Comparison of ENCODE assay signal across 9 mouse cellular contexts in the genomic region with DNA sequence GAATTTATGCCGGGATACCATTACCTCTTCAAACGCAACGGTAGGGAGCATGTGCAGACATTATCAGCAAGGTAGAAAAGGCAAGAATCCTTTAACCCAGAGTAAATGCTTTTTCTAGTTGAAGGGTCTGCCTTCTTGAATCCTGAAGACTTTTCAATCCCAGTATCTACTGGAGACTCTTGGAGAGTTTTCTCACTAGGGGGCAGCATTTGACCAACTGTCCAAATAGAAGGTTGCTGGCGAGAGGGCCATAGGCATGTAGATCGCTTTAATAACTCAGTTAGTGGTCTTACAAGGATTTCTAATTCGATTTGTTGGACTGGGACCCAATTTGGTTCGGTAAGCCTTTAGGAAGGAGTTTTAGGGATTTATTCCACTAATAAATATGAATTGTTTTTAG.
DNase-seq lines count a peak whose midpoint lies in the region; ATAC-seq and TF ChIP-seq lines count a peak whose summit lies in the region.
"Had no signal": no experiment of that assay in that cellular context is flagged by ENCODE, and none has a peak within 500 bp of the region (broad histone marks: within the 10 kb centered on the region; RNA-seq: fewer than 3 reads in every experiment).

No protein-coding gene starts in this region.

- H3K9me3 ChIP-seq in liver, postnatal 0 days (ENCODE audit: low read length): no peaks in the 10 kb centered on the region
- H3K9me3 ChIP-seq in liver, embryonic 11.5 days (ENCODE audit: control insufficient read depth, low read length): no peaks in the 10 kb centered on the region
- H3K9me3 ChIP-seq: limb, embryonic 12.5 days had no signal

- H3K4me2 ChIP-seq in liver, postnatal 0 days (ENCODE audit: low read depth, low read length): no peak overlapping the region
- H3K4me2 ChIP-seq in liver, embryonic 11.5 days: no peak overlapping the region
- H3K4me2 ChIP-seq: limb, embryonic 12.5 days had no signal

- WGBS in liver, postnatal 0 days (ENCODE audit: insufficient replicate concordance): 39% methylated on average over 7 of the region's 7 CpGs
- 36% methylated on average over 7 of the region's 7 CpGs for WGBS in liver, embryonic 11.5 days

- TF ChIP-seq CTCF in liver, postnatal 0 days (IDR thresholded peaks at IDR 0.05; ENCODE audit: low read depth): peak; percentile 46

- H3K27ac ChIP-seq in liver, postnatal 0 days (ENCODE audit: low read depth): no peak overlapping the region
- H3K27ac ChIP-seq in liver, embryonic 11.5 days (ENCODE audit: low read depth, low read length): no peak overlapping the region
- H3K27ac ChIP-seq: limb, embryonic 12.5 days had no signal

- H3K4me3 ChIP-seq in liver, postnatal 0 days (ENCODE audit: low read depth, low read length): no peak overlapping the region
- H3K4me3 ChIP-seq in liver, embryonic 11.5 days (ENCODE audit: low read depth, low read length): no peak overlapping the region
- H3K4me3 ChIP-seq: limb, embryonic 12.5 days had no signal

- peak; percentile 38 for DNase-seq in adrenal gland, postnatal 14 days
- no peak for DNase-seq in adrenal gland, adult 8-10 months
- peak; percentile 17 for DNase-seq in liver, postnatal 0 days
- no peak for DNase-seq in liver, embryonic 11.5 days (ENCODE audit: low spot score)
- DNase-seq in cerebellum, postnatal 36 days: peak; percentile 57 to 76
- DNase-seq in layer of hippocampus, postnatal 10 days (ENCODE audit: low spot score in 2 of 2): peak; percentile 39 to 62
- DNase-seq in right cerebral cortex, postnatal 14 days: peak; percentile 40
- DNase-seq in urinary bladder, postnatal 10 days (ENCODE audit: low spot score): no peak

- no peaks in the 10 kb centered on the region for H3K27me3 ChIP-seq in liver, postnatal 0 days (ENCODE audit: insufficient read depth, low read length)
- no peaks in the 10 kb centered on the region for H3K27me3 ChIP-seq in liver, embryonic 11.5 days (replicated peaks; ENCODE audit: control insufficient read depth, insufficient read depth, low read length)

- TF ChIP-seq EP300 in liver, postnatal 0 days (IDR thresholded peaks at IDR 0.05; ENCODE audit: low read depth): no peak

- no peak overlapping the region for H3K9ac ChIP-seq in liver, postnatal 0 days (replicated peaks)
- no peak overlapping the region for H3K9ac ChIP-seq in liver, embryonic 11.5 days (ENCODE audit: low read depth, low read length)
- H3K9ac ChIP-seq: limb, embryonic 12.5 days had no signal

- H3K4me1 ChIP-seq in liver, postnatal 0 days (ENCODE audit: insufficient read depth): no peaks in the 10 kb centered on the region
- no peaks in the 10 kb centered on the region for H3K4me1 ChIP-seq in liver, embryonic 11.5 days (replicated peaks; ENCODE audit: control insufficient read depth, insufficient read depth, low read length)
- H3K4me1 ChIP-seq: limb, embryonic 12.5 days had no signal

- ATAC-seq in liver, postnatal 0 days: no peak
- no peak for ATAC-seq in liver, embryonic 11.5 days (replicated peaks; ENCODE audit: low FRiP score)

- no peaks in the 10 kb centered on the region for H3K36me3 ChIP-seq in liver, postnatal 0 days (replicated peaks; ENCODE audit: insufficient read depth, low read length)
- H3K36me3 ChIP-seq in liver, embryonic 11.5 days (ENCODE audit: control insufficient read depth, insufficient read depth, low read length): no peaks in the 10 kb centered on the region
- H3K36me3 ChIP-seq: limb, embryonic 12.5 days had no signal

Comparison
In these comparisons a context has a peak if more than half of its experiments do, and no peak if none do; other contexts are left out.
1. DNase-seq: peak in adrenal gland, postnatal 14 days (single experiment), liver, postnatal 0 days (single experiment), cerebellum, postnatal 36 days (2 of 2), layer of hippocampus, postnatal 10 days (2 of 2) and right cerebral cortex, postnatal 14 days (single experiment); none in adrenal gland, adult 8-10 months (single experiment), liver, embryonic 11.5 days (single experiment) and urinary bladder, postnatal 10 days (single experiment).